Mouse (Mus musculus) brain, embryonic 18.5 days (tissue): ENCODE measurements around the gene Nudt22.

Experiments used
- DNase-seq: peaks from one replicate; pipeline ENCODE4 v3.0.0-alpha.2; 2012; ENCODE audit warnings: low read depth, low spot score

Gene Nudt22

DNA sequence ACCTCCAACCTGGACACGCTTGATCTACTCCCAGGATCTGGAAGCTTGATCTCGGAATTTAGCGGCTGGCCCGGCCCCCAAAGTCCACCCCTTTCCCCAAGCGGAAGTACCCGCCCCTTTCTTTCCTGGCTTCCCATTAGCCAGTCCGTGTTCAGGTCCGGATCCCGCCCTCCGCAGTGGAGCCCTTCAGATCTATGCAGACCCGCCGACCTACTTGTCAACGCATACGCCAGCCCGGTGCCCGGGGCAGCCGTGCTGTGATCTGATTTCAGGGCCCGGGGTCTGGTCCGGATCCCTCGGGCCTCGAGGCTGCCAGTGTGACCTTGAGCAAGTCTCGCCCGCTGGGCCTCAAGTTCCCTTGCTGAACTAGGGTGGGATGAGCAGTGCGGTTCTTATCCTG lies at the start of gene Nudt22, which contains the start of gene Trpt1:
Gene Nudt22, minus strand, starts transcription at position 112 of the 400 bp plus-strand sequence.
Gene Trpt1, plus strand, starts transcription at position 126 of the 400 bp plus-strand sequence.
- DNase-seq, result no peak

DNA sequence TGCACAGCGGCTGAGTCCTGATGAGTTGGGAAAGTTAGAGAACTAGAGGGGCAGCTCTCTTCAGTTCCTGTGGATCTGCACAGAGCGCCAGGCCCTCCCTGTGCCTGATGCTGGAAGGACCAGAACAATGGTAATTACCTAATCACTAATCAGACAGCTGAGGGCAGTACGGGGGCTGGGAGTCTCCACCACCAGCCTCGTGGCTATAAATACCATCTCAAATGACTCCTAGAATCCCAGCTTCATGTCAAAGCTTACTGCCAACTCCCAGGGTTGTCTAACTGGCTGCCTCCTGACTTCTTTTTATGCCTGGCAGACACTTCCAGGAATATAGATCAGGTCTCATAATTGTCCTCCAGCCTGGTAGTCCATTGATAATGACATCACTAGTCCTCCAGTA lies 48.8 kb upstream of the Nudt22 start:
- DNase-seq, result no peak

DNA sequence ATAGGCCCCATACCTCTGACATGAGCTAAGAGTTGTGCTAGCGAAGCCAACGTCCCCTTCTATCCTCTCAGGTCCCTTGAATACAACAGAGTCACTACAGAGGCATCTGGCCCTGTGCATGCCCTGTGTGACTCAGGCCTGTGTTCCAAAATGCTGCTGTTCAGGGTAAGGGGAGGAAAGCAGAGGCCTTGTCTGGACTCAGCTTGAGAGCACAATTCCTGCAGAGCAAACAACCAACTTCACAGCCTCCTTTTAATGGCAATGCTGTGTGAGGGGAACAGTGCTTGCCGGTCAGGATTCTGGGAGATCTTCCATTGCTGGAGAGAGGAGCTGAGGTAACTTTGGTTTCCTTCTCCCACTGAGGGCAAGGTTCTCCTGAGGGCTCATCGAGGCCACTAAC lies 48.4 kb upstream of the Nudt22 start:
- DNase-seq, result no peak

DNA sequence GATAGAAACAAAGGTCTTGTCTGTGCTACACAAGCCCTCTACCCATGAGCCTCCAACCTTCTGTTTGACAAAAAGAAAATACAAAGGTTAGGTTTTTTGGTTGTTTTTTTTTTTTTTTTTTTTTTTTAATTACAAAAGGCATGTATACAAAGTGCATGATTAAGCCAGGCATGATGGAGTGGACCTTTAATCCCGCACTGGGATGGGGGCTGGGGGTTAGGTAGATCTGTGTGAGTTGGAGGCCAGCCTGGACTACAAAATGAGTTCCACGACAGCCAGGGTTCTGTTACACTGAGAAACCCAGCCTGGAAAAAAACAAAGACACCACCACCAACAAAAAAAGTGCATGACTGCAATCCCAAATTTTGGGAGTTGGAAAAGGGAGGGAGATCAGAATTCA lies 45.3 kb upstream of the Nudt22 start:
- no peak for DNase-seq

DNA sequence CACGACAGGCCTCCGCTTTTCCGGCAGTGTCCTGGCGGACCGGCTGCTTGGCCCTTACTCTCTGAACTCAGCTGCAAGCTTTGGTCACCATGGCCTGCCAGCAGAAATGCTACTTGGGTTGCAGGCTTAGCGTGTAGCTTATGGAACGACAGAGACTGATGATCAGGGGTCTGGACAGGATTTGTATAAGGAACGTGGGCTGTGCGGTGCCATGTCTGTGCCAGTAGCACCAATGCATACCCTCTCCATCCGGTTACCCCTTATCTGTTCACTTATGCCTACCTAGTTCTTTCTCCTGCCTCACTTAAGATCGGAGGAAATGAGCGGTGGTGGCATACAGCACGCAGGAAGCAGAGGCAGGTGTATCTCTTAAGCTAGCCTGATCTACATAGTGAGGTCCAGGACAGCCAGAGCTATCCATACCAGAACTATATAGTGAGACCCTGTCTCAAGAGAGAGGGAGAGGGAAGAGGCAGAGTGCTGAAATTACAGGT lies 44.8 kb upstream of the Nudt22 start:
- no peak for DNase-seq

DNA sequence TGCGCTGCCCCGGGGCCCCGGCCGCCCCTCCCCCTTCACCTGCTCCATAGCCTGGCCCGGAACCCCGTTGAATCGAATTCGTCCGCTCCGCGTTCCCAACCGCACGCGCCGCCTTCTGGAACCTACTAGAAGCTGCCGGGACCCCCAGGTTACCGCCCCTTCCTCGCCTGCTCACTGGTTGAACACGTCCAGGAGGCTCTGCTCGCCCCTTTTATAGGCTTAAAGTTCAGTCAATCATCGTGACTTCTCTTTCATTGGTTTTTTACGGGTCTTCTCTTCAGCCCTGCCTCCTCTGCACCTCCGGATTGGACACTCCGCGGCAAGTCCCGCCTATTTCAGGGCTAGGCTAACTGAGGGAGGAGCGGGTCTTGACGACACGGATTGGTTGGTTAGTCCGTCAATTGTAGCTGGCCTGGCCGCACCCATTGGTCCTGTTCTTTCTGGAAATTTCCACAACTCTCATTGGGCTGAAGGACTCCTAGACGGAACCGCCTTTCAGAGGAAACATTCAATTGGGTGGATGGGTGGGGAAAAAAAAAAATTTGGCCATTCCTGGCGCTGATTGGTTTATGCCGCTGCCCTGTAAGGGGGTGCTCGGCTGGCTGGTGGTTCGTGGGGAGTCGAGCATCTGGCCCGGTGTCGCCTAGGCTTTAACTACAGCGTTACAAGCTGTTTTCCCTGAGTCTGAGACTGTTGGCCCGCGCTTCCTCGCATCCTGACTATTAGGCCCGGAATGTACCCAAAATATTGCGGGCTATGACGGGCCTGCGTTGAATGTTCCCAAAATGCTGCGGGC lies 44.1 kb upstream of the Nudt22 start, which contains the start of gene Stip1:
Gene Stip1, minus strand, starts transcription at position 127 of the 796 bp plus-strand sequence.
- DNase-seq, result peak; percentile 100

DNA sequence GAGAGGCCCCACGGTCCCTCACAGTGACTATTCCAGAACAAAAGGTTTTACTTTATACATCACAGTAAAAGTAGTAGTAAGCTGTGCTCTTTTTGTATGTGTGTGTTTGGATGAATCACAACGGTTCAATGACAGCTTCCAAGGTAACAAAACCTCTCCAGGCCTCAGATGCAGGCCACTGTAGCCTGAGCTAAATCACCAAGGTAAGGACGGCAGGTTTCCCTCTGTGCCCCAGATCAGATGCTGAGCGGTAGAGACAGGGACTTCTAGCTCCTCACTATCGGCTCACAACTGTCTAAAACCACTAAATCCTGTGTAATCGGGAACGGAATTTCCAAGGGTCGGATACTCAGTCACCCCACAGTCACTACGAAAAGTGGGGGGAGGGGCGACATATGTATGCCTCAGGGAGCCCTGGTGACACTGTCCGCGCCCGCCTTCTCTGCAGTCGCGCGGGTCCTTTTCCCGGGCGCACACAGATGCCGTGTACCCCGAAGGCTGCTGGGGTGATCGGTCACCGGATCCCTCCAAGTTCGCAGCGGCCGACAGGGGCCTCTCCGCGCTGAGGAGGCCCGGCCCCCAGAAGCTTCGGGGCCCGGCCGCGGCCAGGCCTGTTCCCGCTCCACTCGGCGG lies 43.3 kb upstream of the Nudt22 start:
- no peak for DNase-seq

DNA sequence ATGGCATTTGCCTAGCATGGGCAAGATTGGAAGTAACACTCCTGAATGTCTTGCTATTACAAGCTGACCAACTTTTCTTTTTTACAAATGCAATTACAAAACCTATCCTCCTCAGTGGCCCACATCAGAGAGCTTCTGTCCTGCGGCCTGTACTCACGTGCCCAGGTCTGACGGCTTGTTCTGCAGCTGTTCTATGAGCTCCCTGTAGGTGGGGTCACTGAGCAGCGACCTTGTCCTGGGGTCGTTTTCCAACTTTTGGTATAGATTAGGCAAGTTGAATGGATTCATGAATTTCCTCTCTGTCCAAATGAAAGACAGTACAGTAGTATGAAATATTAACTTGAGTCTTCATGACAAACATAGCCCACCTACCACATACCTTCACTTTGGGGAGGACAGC lies 38.1 kb upstream of the Nudt22 start:
- DNase-seq, result no peak

DNA sequence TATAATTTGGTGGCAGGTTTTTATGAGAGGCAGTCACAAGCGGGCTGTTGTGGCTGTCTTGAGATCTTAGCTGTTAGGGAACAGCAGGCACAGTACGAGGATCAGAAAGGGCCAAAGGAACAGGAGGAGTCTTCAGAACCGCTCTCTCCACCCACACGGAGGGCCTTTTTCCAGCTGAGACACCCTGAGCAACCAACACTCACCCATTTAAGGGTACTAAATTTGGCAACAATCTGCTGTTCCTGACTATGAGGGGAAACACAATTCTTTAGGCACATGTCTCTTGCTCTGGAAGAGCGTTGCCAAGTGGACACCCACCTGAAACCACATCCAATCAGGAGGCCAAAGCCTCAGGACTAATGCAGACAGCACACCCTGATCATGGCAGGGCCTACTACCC lies 33.6 kb upstream of the Nudt22 start:
- no peak for DNase-seq

DNA sequence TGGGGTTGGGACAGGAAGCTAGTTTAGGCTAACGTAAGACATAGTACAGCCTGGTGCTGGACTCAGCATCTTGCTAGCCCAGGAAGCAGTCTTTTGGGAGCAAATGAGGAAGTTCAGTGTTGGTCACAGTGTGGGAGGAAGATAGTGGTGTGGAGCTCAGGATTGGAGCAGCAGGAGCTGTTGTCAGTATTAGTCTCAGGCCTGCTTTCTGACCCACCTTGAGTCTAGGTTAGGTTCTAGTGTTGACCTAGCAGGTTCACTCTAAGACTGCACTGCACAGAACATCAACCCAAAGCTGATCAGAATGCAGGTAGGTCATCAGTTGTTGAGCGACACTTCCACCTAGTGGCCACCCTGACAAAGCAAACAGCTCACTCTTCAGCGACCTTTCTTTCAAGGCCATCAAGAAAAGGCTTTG lies 24.3 kb upstream of the Nudt22 start:
- DNase-seq, result no peak

DNA sequence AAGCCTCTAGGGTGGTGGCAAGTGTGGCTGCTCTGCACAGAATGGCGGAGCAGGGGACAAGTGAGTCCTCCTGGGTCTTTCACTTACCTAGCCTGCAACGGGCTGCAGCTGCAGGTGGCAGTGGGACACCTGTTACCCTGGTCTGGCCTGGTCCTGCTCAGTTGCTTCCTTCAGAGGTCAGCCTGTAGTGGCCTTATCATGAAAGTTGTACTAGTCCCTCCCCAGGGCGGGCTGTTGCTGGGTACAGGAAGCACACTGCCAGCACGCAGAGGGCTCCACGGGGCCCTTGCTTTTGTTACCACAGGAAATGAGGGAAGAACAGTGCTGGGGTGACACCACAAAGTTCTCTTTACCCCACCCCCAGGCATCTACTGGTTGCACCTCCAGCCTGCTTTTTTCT lies 23.3 kb upstream of the Nudt22 start, which contains the start of gene Fermt3:
Gene Fermt3, minus strand, starts transcription at position 279 of the 400 bp plus-strand sequence.
- DNase-seq, result no peak

DNA sequence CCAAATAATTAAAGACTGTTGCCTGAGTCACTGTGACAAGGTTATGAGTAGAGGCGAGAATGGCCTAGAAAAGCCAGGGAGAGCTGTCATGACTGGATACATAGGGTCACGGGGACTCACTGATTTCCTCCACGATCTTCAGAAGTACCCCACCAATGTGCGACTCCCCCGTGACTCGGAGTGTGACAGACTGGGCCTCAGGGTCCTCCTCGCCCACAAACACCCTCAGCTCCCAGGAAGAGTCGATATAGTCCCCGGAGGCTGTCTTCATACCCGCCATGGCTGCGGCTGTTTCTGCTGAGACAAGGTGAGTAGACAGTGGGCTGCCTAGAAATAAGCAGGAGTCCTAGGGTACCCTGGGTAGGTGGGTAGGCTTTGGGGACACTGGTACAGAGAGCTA lies 22.6 kb upstream of the Nudt22 start:
- no peak for DNase-seq

DNA sequence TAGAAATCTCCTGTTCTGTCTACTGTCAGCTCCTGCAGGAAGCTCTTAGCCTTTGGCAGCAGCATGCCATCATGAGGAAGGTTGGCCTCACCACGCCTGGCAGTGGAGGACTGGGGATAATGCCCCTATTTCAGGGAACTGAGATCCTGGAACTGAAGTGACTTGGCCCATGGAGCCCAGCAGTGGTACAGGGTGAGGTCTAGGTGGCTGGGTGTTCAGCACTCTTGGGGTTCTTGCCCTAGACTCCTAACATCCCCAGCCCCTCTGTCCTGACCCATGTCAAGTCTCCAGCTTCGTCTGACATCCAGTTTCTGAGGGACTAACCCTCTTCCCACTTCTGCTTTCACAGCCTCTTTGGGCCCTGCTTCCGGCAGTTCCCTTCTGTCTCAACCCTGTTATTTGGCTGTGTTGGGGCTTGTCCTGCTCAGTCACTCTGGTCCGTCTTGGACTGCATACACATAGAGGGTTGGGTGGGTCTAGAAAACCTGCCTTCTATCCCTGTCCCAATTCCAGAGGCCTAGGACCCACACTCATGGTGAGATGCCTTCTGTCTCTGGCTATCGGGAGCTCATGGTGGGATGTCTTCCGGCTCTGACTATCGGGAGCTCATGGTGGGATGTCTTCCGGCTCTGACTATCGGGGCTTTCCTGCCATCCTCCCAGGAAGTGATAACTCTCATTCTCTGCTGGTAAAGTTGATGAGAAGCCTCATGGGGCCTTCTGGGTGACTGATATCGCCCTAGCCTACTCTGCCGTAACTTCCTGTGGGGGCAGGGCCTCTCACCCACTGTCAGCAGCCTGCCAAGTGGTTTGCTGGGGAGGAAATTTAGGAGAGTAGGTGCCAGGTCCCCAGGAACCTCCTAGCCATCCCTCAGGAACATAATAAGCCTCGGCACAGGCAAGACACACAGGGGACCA lies 21.9 kb upstream of the Nudt22 start:
- DNase-seq, result no peak

DNA sequence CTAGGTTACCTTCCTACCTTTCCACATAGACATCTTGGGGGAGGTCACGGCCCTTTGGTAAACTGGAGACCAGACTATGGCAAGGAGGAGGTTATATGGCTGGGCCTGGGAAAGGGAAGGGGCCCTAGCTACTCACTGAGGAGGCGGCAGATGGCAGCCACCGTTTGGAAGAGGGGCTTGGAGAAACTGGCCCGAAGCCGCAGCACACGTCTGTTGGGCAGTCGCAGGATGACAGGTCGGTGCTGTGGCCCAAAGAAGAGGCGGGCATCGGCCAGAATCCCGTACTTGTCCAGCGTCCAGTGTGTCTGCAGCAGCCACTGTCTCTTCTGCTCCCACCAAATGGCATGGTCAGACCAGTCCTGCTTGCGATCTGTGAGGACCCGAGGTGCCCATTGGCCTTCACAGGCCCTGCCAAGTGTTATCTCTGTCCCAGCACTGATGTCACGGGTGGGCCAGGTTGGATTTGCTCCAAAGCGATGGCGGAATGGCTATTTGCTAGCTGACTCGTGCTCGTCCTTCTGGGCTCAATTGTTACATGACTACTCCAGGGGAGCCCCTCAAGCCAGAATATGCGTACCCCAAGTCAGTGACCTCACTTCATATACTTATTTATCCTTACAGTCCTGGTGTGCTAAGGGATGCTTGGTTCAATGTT lies 18.7 kb upstream of the Nudt22 start:
- DNase-seq, result no peak

DNA sequence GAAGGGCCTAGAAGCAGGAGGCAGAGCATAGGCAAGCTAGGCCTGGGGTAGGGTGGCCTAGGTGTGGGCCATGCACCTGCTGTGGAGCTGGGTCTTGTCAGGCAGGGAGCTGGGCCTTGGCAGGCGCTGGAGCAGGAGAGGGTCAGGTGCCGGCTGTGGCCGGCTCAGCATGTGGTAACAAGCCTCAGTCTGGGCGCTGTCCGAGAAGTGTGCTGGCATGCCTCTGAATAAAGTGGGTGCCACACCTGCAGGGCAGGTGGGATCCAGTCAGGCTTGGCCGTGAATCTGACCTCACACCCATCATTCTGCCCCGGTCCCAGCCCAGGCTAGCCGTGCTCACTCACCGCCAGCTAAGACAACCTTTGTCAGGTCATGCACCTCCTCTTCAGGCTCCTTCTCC lies 18.1 kb upstream of the Nudt22 start:
- no peak for DNase-seq

DNA sequence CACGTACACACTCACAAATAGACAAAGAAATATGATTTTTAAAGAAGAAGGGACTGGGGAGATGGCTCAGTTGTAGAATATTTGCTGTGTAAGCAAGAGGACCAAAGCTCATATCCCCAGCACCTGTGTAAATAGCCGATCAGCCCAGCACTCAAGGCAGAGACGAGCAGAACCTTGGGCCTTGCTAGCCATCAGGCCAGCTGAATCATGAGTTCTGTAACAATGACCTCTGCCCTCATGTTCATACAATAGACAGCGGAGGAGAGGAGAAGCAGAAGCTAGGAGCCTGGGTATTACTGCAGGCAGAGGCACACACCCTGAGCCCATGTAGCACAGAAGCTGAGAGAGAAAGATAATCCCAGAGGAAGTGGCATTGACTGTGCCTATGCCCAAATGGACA lies 16.5 kb upstream of the Nudt22 start:
- no peak for DNase-seq

DNA sequence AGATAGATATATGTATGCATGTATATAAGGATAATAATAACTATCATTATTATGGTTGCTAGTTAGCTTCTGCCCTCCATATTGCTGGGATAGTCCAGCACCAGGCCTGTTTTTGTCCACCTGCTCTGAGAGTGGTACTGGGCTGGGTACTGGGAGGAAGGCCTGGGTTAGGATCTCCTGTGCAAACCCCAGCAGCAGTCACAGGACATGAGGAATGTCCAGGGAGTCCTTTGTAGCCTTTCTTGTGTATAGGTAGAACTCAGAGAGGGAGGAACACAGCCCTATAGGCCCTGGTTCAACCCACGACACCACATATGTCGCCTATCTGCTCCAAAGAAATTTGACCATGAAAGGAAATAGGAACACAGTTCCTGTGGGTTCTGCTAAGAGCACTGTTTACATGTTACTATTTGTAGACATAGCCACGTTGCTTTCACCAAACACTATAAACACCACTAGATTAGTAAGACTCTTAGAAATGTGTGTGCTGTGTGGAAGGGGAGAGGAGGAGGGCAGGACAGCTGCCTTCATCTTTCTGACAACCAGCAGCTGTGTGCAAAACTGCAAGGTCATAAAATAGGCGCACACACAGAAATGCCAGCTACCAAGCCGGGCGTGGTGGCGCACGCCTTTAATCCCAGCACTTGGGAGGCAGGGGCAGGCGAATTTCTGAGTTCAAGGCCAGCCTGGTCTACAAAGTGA lies 11.1 kb upstream of the Nudt22 start:
- DNase-seq, result no peak

DNA sequence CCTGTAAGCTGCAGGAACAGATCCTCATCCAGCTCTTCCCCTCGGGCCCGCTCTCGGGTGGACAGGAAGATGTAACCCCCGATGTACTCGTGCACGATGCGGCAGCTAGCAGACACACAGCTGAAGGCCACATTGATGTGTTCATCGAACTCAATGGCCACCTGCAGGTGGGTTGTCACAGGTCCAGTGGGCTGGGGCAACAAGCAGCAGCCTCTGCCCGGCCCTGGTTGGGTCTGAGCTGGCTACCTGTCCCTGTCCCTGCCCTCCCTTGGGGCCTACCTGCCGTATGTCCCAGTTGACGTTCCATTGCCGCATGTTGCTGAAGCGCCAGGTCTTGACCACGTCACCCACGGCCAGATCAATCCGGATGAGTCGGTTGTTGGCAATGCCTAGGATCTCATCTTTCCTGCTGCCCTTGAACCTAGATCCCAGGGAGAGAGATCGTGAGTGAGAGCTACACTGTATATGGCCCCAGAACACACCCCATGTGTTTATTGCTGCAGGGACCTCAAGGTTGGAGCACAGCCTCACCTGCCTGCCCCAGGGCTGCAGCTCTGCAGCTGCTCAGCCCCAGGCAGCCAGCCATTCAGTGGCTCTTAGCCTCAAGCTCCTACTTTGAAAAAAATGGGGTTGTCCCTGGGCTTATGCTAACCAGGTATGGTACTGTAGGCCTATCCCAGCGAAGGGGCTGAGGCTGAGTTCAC lies 3.6 kb upstream of the Nudt22 start:
- no peak for DNase-seq

DNA sequence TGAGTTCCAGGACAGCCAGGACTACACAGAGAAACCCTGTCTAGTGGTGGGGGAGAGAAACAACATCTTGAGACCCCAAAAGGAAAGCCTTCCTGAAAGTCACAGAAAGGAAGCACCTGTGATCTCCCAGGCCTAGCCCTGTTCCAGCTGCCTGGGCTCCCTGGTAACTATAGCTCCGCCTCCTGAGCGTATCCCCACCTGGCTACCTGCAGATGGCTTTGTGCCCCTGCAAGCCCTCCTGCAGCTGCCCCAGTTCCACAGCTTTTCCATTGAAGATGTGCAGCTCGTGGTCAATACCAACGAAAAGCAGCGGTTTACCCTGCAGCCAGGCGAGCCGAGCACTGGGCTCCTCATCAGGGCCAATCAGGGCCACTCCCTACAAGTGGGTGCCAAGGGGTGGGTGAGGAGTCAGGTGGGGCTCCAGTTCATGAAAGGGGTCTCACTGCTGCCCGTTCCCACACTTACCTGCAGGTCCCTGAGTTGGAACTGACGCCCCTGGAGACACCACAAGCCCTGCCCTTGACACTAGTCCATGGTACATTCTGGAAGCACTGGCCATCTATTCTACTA lies 1.9 kb upstream of the Nudt22 start:
- no peak for DNase-seq
